Mouse (Mus musculus) limb, embryonic 11.5 days (tissue): Measurements from ENCODE around the gene Sept3. TPM values are rescaled to one million over a fixed set of nuclear protein-coding genes. Genes with fewer than 3 reads are reported as not detected.
"Not testable (repeated sequence)": the region's sequence is repeated elsewhere in the genome, so short reads cannot be mapped to it uniquely, and the experiment has no call there.

Source experiments
- ATAC-seq: fragments of 200-750 bp; cut with Nextera tagmentation; 2 replicates; pipeline ENCODE4 v1.8.0; 2017; ENCODE audit warnings: low read depth; ENCODE audit not compliant: insufficient number of reproducible peaks, low FRiP score, low TSS enrichment
- DNase-seq: peaks from one replicate; pipeline ENCODE4 v3.0.0-alpha.2; 2015; ENCODE audit warnings: low spot score
- H3K27ac ChIP-seq: fragments of 300-500 bp; sonication (generic); replicated peaks from 2 replicates; pipeline ENCODE4 v1.5.1; 2014; ENCODE audit warnings: low read depth, mild to moderate bottlenecking, low read length
- H3K27me3 ChIP-seq: fragments of 300-500 bp; sonication (generic); 2 replicates; pipeline ENCODE4 v1.6.1; 2014; ENCODE audit warnings: mild to moderate bottlenecking, low read length, mixed read lengths; ENCODE audit not compliant: control insufficient read depth, insufficient read depth
- H3K36me3 ChIP-seq: fragments of 300-500 bp; sonication (generic); 2 replicates; pipeline ENCODE4 v1.6.1; 2014; ENCODE audit warnings: mild to moderate bottlenecking, low read length, moderate library complexity, mixed read lengths; ENCODE audit not compliant: control insufficient read depth, insufficient read depth
- H3K4me1 ChIP-seq: fragments of 300-500 bp; sonication (generic); 2 replicates; pipeline ENCODE4 v1.6.1; 2014; ENCODE audit warnings: low read length, mixed read lengths; ENCODE audit not compliant: control insufficient read depth, insufficient read depth
- H3K4me2 ChIP-seq: fragments of 300-500 bp; sonication (generic); 2 replicates; pipeline ENCODE4 v1.6.1; 2014; ENCODE audit warnings: low read depth, mild to moderate bottlenecking, moderate library complexity; ENCODE audit not compliant: severe bottlenecking
- H3K4me3 ChIP-seq: fragments of 300-500 bp; sonication (generic); 2 replicates; pipeline ENCODE4 v1.5.1; 2014; ENCODE audit warnings: low read depth, low read length
- H3K9ac ChIP-seq: fragments of 300-500 bp; sonication (generic); 2 replicates; pipeline ENCODE4 v1.6.1; 2014; ENCODE audit warnings: mild to moderate bottlenecking, low read length
- H3K9me3 ChIP-seq: fragments of 300-500 bp; sonication (generic); 2 replicates; pipeline ENCODE4 v1.6.1; 2016; ENCODE audit warnings: low read length; ENCODE audit not compliant: control insufficient read depth
- WGBS: fragments of 180-500 bp; shearing (Covaris S2); extraction: QIAGEN DNeasy Blood & Tissue Kit; methylation state at CpG from one replicate; pipeline ENCODE4 v1.1.7; 2014; 5-methylcytosine and 5-hydroxymethylcytosine counted together
- polyA plus RNA-seq: library from polyadenylated mRNA; unstranded; fragments of >200 nt; fragmentation: Nextera tagmentation; extraction: Ambion mirVana; gene quantifications from 2 replicates; pipeline ENCODE4 v1.2.1, GENCODE M21; 2014

The Sept3 gene
- polyA plus RNA-seq, 1 experiment from 2014 or later, result 37.6 TPM

DNA sequence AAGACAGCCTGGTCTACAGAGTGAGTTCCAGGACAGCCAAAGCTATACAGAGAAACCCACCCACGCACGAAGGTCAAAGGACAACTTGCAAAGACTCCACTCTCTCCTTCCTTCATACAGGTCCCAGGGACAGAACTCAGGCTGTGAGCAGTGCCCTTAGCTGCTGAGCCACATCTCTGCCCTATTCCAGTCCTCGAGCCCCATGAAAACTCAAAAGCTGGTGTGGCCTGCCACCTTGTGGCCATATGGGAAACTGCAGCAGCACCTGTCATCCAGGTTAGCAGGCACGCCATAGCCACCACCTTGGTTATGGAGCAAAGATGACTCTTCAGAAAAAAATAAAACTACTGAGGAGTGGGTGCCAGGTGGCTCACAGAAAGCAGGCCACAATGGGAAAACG lies 38.1 kb upstream of the Sept3 start:
- WGBS, result 22% methylated on average over 5 of the region's 5 CpGs
- no peak overlapping the region for H3K4me3 ChIP-seq
- no peak overlapping the region for H3K27ac ChIP-seq
- H3K36me3 ChIP-seq, result no peaks in the 10 kb centered on the region
- H3K4me1 ChIP-seq, result no peaks in the 10 kb centered on the region
- ATAC-seq, result no peak
- H3K27me3 ChIP-seq, result no peaks in the 10 kb centered on the region
- no peak overlapping the region for H3K9ac ChIP-seq
- H3K9me3 ChIP-seq, result no peaks in the 10 kb centered on the region
- peak; percentile 90 for DNase-seq
- H3K4me2 ChIP-seq, result no peak overlapping the region

DNA sequence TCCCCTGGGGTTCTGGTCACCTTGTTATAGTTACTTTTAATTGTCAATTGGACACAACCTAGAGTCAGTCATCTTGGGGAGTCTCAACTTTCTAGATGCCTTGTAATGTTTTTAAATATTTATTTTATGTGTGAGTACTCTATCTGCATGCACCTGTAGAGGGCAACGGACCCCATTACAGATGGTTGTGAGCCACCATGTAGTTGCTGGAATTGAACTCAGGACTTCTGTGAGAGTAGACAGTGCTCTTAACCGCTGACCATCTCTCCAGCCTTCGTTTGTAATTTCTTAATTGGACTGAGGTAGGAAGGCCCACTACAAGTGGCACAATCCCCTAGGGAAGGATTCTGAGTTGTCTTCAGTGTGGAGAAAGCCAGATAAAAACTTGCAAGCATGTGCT lies 31.4 kb upstream of the Sept3 start:
- no peak for DNase-seq
- no peaks in the 10 kb centered on the region for H3K9me3 ChIP-seq
- ATAC-seq, result no peak
- H3K36me3 ChIP-seq, result no peaks in the 10 kb centered on the region
- H3K4me1 ChIP-seq, result no peaks in the 10 kb centered on the region; the same call in 1 of the 2 replicates
- peak overlapping the region; percentile 74 for H3K4me3 ChIP-seq
- H3K9ac ChIP-seq, result no peak overlapping the region
- H3K27me3 ChIP-seq, result no peaks in the 10 kb centered on the region
- WGBS, result 75% methylated on average over 3 of the region's 3 CpGs
- no peak overlapping the region for H3K27ac ChIP-seq
- H3K4me2 ChIP-seq, result peak overlapping the region; percentile 61

DNA sequence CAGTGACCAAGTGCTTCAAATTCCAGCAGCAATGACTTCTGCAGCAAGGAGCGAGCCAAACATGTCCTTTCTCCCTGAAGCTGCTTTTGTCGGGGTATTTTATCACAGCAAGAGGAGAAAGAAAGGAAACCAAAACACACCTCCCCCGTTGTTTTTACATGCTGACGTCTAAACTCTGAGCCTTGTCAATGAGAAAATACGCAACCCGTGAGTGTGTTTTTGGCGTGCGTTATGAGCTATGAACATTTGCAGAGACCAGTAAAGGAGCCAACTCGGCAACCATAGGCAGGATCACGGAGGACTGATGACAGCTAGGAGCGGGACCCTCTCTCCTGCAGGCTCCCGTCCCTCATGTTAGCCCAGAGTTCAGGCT lies 31.0 kb upstream of the Sept3 start:
- Histone ChIP-seq H3K4me1 (no peaks in the 10 kb centered on the region; the same call in 1 of the 2 replicates), H3K27ac (no peak overlapping the region), H3K27me3 (no peaks in the 10 kb centered on the region), H3K9me3 (no peaks in the 10 kb centered on the region), H3K36me3 (no peaks in the 10 kb centered on the region), H3K9ac (peak overlapping the region; percentile 75), H3K4me3 (peak overlapping the region; percentile 74), H3K4me2 (peak overlapping the region; percentile 61)
- DNase-seq (no peak), ATAC-seq (peak; percentile 18; the same call in 1 of the 2 replicates)
- WGBS, result 9% methylated on average over 12 of the region's 12 CpGs

DNA sequence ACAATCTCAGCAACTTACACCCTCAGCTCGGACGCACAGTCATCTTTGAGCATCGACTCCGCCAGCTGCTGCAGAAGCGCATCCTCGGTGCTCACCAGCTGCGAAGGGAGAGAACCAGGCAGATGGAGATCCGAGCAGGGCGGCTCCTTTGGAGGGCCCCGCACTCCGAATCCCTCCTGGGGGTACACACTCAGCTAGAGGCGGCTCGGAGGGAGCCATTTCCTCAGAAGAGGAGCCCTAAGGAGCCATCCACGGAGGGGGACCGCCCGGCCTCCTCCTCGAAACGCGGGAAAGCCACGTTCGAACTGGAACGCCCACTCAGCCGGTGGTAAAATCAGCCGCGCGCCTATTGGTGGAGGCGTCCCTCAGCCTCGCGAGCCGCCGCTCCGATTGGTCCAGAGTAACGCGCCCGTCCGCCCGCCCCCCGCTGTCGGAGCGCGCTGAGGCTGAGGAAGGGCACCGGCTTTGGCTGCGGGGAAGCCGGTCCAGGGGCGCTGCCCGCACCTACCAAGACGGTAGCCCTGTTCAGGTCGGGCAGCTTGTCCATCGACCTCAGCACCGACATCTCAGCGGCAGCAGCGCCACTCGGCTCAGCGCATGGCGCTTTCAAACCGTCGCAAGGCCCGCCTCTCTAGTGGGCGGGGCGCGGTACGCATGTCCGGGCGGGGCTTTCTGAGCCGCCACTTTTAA lies 30.4 kb upstream of the Sept3 start, which contains the start of gene Cenpm:
TSS of gene Cenpm (minus strand) at position 634 of the 690 bp plus-strand sequence.
- WGBS, result under 1% methylated on average over 65 of the region's 65 CpGs
- Histone ChIP-seq H3K4me3 (peak within 1 kb of the TSS; percentile 74), H3K4me2 (peak within 1 kb of the TSS; percentile 61), H3K27me3 (no peaks in the 10 kb centered on the region), H3K4me1 (no peaks in the 10 kb centered on the region; the same call in 1 of the 2 replicates), H3K27ac (peak within 1 kb of the TSS; percentile 80), H3K36me3 (no peaks in the 10 kb centered on the region), H3K9me3 (no peaks in the 10 kb centered on the region), H3K9ac (peak within 1 kb of the TSS; percentile 75)
- ATAC-seq (peak; percentile 94), DNase-seq (peak; percentile 94)

DNA sequence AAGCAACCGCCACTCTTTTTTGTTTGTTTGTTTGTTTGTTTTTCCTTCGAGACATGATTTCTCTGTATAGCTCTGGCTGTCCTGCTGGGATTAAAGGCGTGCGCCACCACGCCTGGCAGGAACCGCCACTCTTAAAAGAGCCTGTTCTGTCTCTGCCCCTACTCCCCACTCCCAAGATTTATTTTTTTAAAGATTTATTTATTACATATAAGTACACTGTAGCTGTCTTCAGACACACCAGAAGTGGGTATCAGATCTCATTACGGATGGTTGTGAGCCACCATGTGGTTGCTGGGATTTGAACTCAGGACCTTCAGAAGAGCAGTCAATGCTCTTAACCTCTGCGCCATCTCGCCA lies 29.9 kb upstream of the Sept3 start:
- H3K27ac ChIP-seq, ATAC-seq, H3K36me3 ChIP-seq, H3K9me3 ChIP-seq, DNase-seq, H3K4me1 ChIP-seq, H3K27me3 ChIP-seq: not testable (repeated sequence)
- 24% methylated on average over 9 of the region's 9 CpGs for WGBS
- Histone ChIP-seq H3K4me2 (peak overlapping the region; percentile 61), H3K4me3 (peak overlapping the region; percentile 74), H3K9ac (peak overlapping the region; percentile 65)

DNA sequence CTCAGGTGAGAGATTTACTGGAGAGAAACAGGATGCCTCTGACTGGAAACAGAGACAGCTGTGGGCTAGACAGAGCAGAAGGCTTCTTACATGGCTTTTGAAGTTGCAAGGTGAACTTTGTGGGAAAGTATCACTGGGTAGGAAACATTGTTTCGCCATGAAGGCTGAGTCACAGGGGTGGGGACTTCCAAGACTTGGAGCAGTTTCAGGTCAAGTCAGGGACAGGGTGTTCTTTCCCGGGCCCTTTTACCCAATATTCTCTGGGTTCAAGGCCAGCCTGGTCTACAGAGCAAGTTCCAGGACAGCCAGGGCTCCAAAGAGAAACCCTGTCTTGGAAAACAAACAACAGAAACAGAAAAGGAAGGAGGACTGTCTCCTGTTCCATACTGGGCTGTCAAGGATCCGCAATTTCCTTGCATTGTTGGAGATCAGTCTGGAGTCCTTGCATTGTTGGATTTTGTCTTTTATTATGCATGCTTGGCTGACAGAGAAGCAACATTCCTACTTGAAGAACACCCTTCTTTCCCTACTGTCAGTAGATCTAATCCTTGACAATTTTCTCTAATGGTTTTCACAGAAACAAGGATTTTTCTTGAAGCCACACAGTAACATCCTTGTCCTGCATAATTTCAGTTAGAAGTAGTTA lies 27.4 kb upstream of the Sept3 start:
- H3K27ac ChIP-seq, result no peak overlapping the region
- no peak for DNase-seq
- H3K4me2 ChIP-seq, result no peak overlapping the region
- no peaks in the 10 kb centered on the region for H3K36me3 ChIP-seq
- no peaks in the 10 kb centered on the region for H3K27me3 ChIP-seq
- H3K4me1 ChIP-seq, result no peaks in the 10 kb centered on the region; the same call in 1 of the 2 replicates
- H3K9me3 ChIP-seq, result no peaks in the 10 kb centered on the region
- no peak overlapping the region for H3K4me3 ChIP-seq
- 77% methylated on average over 3 of the region's 3 CpGs for WGBS
- no peak overlapping the region for H3K9ac ChIP-seq
- no peak for ATAC-seq

DNA sequence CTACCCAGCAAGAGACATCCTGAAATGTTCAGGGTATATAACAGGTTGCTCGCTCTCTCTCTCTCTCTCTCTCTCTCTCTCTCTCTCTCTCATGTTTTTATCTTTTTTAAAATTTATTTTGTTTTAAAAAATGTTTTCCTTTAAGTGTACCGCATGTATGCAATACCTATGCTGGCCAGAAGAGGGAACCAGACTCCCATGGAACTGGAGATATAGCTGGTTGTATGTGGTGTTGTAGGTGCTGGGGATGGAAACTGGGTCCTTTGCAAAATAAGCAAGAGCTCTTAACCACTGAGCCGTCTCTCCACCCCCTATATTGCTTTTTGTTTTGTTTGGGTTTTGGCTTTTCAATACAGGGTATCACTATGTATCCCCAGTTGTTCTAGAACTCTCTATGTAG lies 23.1 kb upstream of the Sept3 start:
- no peak for DNase-seq
- Histone ChIP-seq H3K9ac (no peak overlapping the region), H3K36me3 (no peaks in the 10 kb centered on the region), H3K4me3 (no peak overlapping the region), H3K4me1 (no peaks in the 10 kb centered on the region), H3K9me3 (no peaks in the 10 kb centered on the region), H3K27me3 (no peaks in the 10 kb centered on the region), H3K4me2 (no peak overlapping the region), H3K27ac (no peak overlapping the region)
- 95% methylated on average over 3 of the region's 3 CpGs for WGBS
- ATAC-seq, result no peak

DNA sequence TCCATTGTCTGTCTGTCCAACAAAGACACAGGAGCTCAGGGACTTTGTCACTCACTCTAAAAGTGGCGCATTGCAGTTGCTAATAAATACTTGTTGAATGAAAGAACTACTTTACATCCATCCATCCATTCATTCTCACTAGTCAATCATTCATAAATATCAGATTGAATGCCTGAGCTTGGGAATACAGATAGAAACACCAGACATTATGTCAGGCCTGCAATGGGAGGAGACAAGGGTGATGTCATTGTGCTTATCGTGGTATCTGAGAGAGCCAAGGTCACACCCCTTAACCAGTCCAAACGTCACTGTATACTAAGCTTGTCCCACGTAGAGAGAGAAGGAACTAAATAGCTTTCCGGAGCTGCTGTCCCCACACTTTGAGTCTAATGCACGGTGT lies 22.6 kb upstream of the Sept3 start, which contains the start of gene 1500009C09Rik:
TSS of gene 1500009C09Rik (plus strand) at position 301 of the 400 bp plus-strand sequence.
- H3K4me1 ChIP-seq, result no peaks in the 10 kb centered on the region
- DNase-seq (no peak), ATAC-seq (no peak)
- no peak within 1 kb of the TSS for H3K9ac ChIP-seq
- H3K27me3 ChIP-seq, result no peaks in the 10 kb centered on the region
- H3K27ac ChIP-seq, result no peak within 1 kb of the TSS
- no peak within 1 kb of the TSS for H3K4me2 ChIP-seq
- no peak within 1 kb of the TSS for H3K4me3 ChIP-seq
- H3K9me3 ChIP-seq, result no peaks in the 10 kb centered on the region
- no peaks in the 10 kb centered on the region for H3K36me3 ChIP-seq
- WGBS, result 85% methylated on average over 6 of the region's 6 CpGs
